Mouse (Mus musculus): ENCODE results near the gene Tm6sf2. TPM values are rescaled to one million over a fixed set of nuclear protein-coding genes. Genes with fewer than 3 reads are reported as not detected.

Tm6sf2 gene
- polyA plus RNA-seq, 1 experiment: not detected

DNA sequence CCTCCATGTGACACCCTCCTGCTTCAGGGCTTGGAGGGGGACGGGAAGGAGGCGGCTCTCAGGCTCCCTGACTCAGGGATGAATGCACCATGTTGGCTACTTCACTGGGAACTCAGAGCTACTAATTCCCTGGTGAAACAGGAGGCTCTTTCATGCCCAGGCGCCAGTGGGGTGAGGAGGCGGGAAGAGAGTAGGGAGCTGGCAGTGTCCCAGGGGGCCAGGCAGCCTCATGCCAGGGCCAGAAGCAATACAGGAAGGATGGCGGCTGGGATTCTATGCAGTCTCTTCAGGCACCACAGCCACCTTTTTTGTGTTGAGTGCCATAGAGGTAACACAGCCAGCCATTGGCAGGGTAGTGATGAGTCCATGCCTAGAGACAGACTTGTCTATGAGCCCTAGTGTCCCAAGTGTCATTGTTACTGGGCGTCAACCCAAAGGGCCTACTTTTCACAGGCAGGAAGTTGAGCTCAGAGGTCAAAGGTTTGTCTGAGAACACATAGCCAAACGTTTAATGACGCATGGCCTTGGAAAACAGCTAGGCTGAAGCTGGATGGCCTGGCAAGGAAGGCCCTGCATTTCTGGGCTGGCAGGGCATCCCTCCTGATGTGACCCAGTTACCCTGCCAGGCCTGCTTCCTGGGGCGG is 56.7 kb downstream of the Tm6sf2 start:
- Histone ChIP-seq H3K27ac (ENCODE audit: insufficient read depth, low read depth, low read length) (no peak overlapping the region), H3K4me3 (ENCODE audit: insufficient read depth, low read length) (no peak overlapping the region), H3K4me1 (ENCODE audit: control insufficient read depth, insufficient read depth, low read length) (peaks cover 19% of the 10 kb centered on the region)
- no peak for TF ChIP-seq POLR2A (IDR thresholded peaks at IDR 0.05; ENCODE audit: borderline replicate concordance, low read depth, low read length)
- TF ChIP-seq CTCF (IDR thresholded peaks at IDR 0.05; ENCODE audit: low read depth, low read length): no peak

Other genes with a start within 250 kb of the Tm6sf2 start
- gene Pbx4, start 240.4 kb upstream of the Tm6sf2 start, polyA plus RNA-seq (2012; ENCODE audit: insufficient read depth, insufficient read length, missing spikeins): 7.5 and 8.0 TPM in 2 replicates
- not detected in 2 replicates for gene Cilp2, start 185.2 kb upstream of the Tm6sf2 start, polyA plus RNA-seq (2012; ENCODE audit: insufficient read depth, insufficient read length, missing spikeins)
- gene Tssk6, start 170.7 kb upstream of the Tm6sf2 start, polyA plus RNA-seq (2012; ENCODE audit: insufficient read depth, insufficient read length, missing spikeins): 0.60 TPM in 1 of 2 replicates, not detected in the other
- gene Ndufa13, start 170.4 kb upstream of the Tm6sf2 start, polyA plus RNA-seq (2012; ENCODE audit: insufficient read depth, insufficient read length, missing spikeins): 86.8 and 90.6 TPM in 2 replicates
- not detected in 2 replicates for gene Yjefn3, start 170.2 kb upstream of the Tm6sf2 start, polyA plus RNA-seq (2012; ENCODE audit: insufficient read depth, insufficient read length, missing spikeins)
- gene Gatad2a, start 76.5 kb upstream of the Tm6sf2 start, polyA plus RNA-seq (2012; ENCODE audit: insufficient read depth, insufficient read length, missing spikeins): 36.5 and 36.9 TPM in 2 replicates
- 47.2 and 51.1 TPM in 2 replicates for gene Mau2, start 30.2 kb upstream of the Tm6sf2 start, polyA plus RNA-seq (2012; ENCODE audit: insufficient read depth, insufficient read length, missing spikeins)
- 23.4 and 25.5 TPM in 2 replicates for gene Sugp1, start 30.1 kb upstream of the Tm6sf2 start, polyA plus RNA-seq (2012; ENCODE audit: insufficient read depth, insufficient read length, missing spikeins)
- gene Hapln4, start 10.5 kb downstream of the Tm6sf2 start, polyA plus RNA-seq (2012; ENCODE audit: insufficient read depth, insufficient read length, missing spikeins): not detected in 2 replicates
- gene Ncan, start 47.9 kb downstream of the Tm6sf2 start, polyA plus RNA-seq (2012; ENCODE audit: insufficient read depth, insufficient read length, missing spikeins): not detected in 2 replicates
- 21.2 and 21.9 TPM in 2 replicates for gene Nr2c2ap, start 58.4 kb downstream of the Tm6sf2 start, polyA plus RNA-seq (2012; ENCODE audit: insufficient read depth, insufficient read length, missing spikeins)
- 13.5 and 15.8 TPM in 2 replicates for gene Rfxank, start 66.2 kb downstream of the Tm6sf2 start, polyA plus RNA-seq (2012; ENCODE audit: insufficient read depth, insufficient read length, missing spikeins)
- 43.3 and 51.9 TPM in 2 replicates for gene Borcs8, start 66.6 kb downstream of the Tm6sf2 start, polyA plus RNA-seq (2012; ENCODE audit: insufficient read depth, insufficient read length, missing spikeins)
- gene Mef2b, start 66.8 kb downstream of the Tm6sf2 start, polyA plus RNA-seq (2012; ENCODE audit: insufficient read depth, insufficient read length, missing spikeins): not detected in 2 replicates
- 27.5 and 28.1 TPM in 2 replicates for gene Tmem161a, start 99.4 kb downstream of the Tm6sf2 start, polyA plus RNA-seq (2012; ENCODE audit: insufficient read depth, insufficient read length, missing spikeins)
- 2.9 and 3.8 TPM in 2 replicates for gene Slc25a42, start 139.4 kb downstream of the Tm6sf2 start, polyA plus RNA-seq (2012; ENCODE audit: insufficient read depth, insufficient read length, missing spikeins)
- 24.3 and 26.5 TPM in 2 replicates for gene Sugp2, start 161.3 kb downstream of the Tm6sf2 start, polyA plus RNA-seq (2012; ENCODE audit: insufficient read depth, insufficient read length, missing spikeins)
- gene Armc6, start 161.5 kb downstream of the Tm6sf2 start, polyA plus RNA-seq (2012; ENCODE audit: insufficient read depth, insufficient read length, missing spikeins): 5.0 and 6.6 TPM in 2 replicates
- gene Homer3, start 209.9 kb downstream of the Tm6sf2 start, polyA plus RNA-seq (2012; ENCODE audit: insufficient read depth, insufficient read length, missing spikeins): 27.4 and 29.3 TPM in 2 replicates
- gene Ddx49, start 229.6 kb downstream of the Tm6sf2 start, polyA plus RNA-seq (2012; ENCODE audit: insufficient read depth, insufficient read length, missing spikeins): 23.9 and 24.3 TPM in 2 replicates
- 119 and 139 TPM in 2 replicates for gene Cope, start 229.6 kb downstream of the Tm6sf2 start, polyA plus RNA-seq (2012; ENCODE audit: insufficient read depth, insufficient read length, missing spikeins)
- not detected in 2 replicates for gene Cers1, start 242.9 kb downstream of the Tm6sf2 start, polyA plus RNA-seq (2012; ENCODE audit: insufficient read depth, insufficient read length, missing spikeins)